Mouse (Mus musculus) cerebellum, postnatal 4 days (tissue): ENCODE measurements around the gene Rpl7a.

Experiments
- DNase-seq, 2 experiments: peaks; one replicate each; pipeline ENCODE4 v3.0.0; 2022; ENCODE audit warnings: low spot score in 2 of 2, mixed read lengths in 1 of 2

Gene Rpl7a

GRCm38 (mm10) chr2:26914148-26914941 is 3.8 kb downstream of the Rpl7a start:
- DNase-seq = no peak

- DNase-seq = peak; percentile 64 to 74
Measured at GRCm38 (mm10) chr2:26915927-26916728, 5.6 kb downstream of the Rpl7a start, which contains the start of the genes Surf2 and Surf1. Gene Surf2, plus strand, starts transcription at chr2:26916367. Gene Surf1, minus strand, starts transcription at chr2:26916530.

GRCm38 (mm10) chr2:26916738-26917137 is 6.2 kb downstream of the Rpl7a start:
- no peak for DNase-seq

- no peak for DNase-seq
Measured at GRCm38 (mm10) chr2:26919684-26920083, 9.1 kb downstream of the Rpl7a start.

- DNase-seq = no peak
Measured at GRCm38 (mm10) chr2:26920190-26920855, 9.8 kb downstream of the Rpl7a start.

GRCm38 (mm10) chr2:26921784-26922183 is 11.2 kb downstream of the Rpl7a start:
- no peak for DNase-seq

- no peak for DNase-seq
Measured at GRCm38 (mm10) chr2:26927745-26928476, 17.3 kb downstream of the Rpl7a start.

- DNase-seq = peak in 1 of 2 experiments; percentile 63
Measured at GRCm38 (mm10) chr2:26930390-26930789, 19.8 kb downstream of the Rpl7a start.

- peak in 1 of 2 experiments; percentile 41 for DNase-seq
Measured at GRCm38 (mm10) chr2:26932473-26933303, 22.1 kb downstream of the Rpl7a start.

- DNase-seq = peak; percentile 75 to 90
Measured at GRCm38 (mm10) chr2:26933304-26934055, 22.9 kb downstream of the Rpl7a start, which contains the start of the genes Surf4 and Stkld1. Gene Surf4, minus strand, starts transcription at chr2:26933928. Gene Stkld1, plus strand, starts transcription at chr2:26934047.

- no peak for DNase-seq
Measured at GRCm38 (mm10) chr2:26935286-26935685, 24.7 kb downstream of the Rpl7a start.

GRCm38 (mm10) chr2:26936425-26936824 is 25.9 kb downstream of the Rpl7a start:
- no peak for DNase-seq

GRCm38 (mm10) chr2:26941539-26941938 is 31.0 kb downstream of the Rpl7a start:
- DNase-seq = no peak

GRCm38 (mm10) chr2:26943253-26943652 is 32.7 kb downstream of the Rpl7a start:
- no peak for DNase-seq

GRCm38 (mm10) chr2:26950411-26950810 is 39.8 kb downstream of the Rpl7a start:
- no peak for DNase-seq

- no peak for DNase-seq
Measured at GRCm38 (mm10) chr2:26951346-26951905, 40.9 kb downstream of the Rpl7a start.

GRCm38 (mm10) chr2:26952193-26952592 is 41.6 kb downstream of the Rpl7a start:
- DNase-seq = no peak

GRCm38 (mm10) chr2:26952866-26953265 is 42.3 kb downstream of the Rpl7a start:
- DNase-seq = no peak

GRCm38 (mm10) chr2:26954735-26955395 is 44.3 kb downstream of the Rpl7a start:
- DNase-seq = no peak
